Mouse (Mus musculus) myocyte (in vitro differentiated cells): ENCODE data around the gene Smok3c.
"Not testable (repeated sequence)": the region's sequence is repeated elsewhere in the genome, so short reads cannot be mapped to it uniquely, and the experiment has no call there.

Experiments
- CEBPB ChIP-seq: IDR thresholded peaks from 2 replicates; pipeline ENCODE4 v1.6.1; 2011; ENCODE audit warnings: mild to moderate bottlenecking, moderate library complexity; ENCODE audit not compliant: poor library complexity, insufficient read depth, severe bottlenecking
- POLR2A ChIP-seq: IDR thresholded peaks from one replicate; pipeline ENCODE4 v1.6.1; 2011; ENCODE audit warnings: low read depth, mild to moderate bottlenecking, control low read depth, moderate library complexity; ENCODE audit not compliant: insufficient read length

DNA sequence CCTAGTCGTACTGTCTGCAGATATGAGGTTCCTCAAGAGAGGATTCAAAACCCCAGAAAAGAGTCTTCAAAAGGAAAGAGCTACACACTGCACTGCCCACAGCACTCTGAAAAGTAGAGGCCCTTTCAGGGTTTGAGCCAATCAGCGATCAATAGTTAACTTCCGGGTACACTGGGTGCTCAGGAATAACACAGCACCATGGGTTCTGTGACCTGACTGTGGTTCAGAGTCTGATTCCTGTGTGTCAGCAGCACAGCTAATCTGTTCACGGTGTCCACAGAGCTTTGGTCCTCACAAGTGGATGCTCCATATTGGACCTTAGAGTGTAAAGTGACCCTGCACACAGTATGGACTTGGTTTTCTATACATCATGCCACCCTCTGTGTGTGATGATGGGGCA is 33.4 kb upstream of the Smok3c start:
- not testable (repeated sequence) for TF ChIP-seq CEBPB, POLR2A
